Mouse (Mus musculus) stomach, embryonic 16.5 days (tissue): Measurements from ENCODE around the gene Ttc39a. TPM values are rescaled to one million over a fixed set of nuclear protein-coding genes. Genes with fewer than 3 reads are reported as not detected.
A peak's percentile ranks its signal among the peaks of the same experiment; 100 is the strongest.
"Not testable (repeated sequence)": the region's sequence is repeated elsewhere in the genome, so short reads cannot be mapped to it uniquely, and the experiment has no call there.

Experiments
- ATAC-seq: fragments of 200-750 bp; cut with Nextera tagmentation; 2 replicates; pipeline ENCODE4 v1.8.0; 2017; ENCODE audit warnings: moderate number of reproducible peaks, moderate TSS enrichment; ENCODE audit not compliant: insufficient read depth, low FRiP score
- H3K27ac ChIP-seq: fragments of 300-500 bp; sonication (generic); 2 replicates; pipeline ENCODE4 v1.5.1; 2014; ENCODE audit warnings: low read length
- H3K27me3 ChIP-seq: fragments of 300-500 bp; sonication (generic); 2 replicates; pipeline ENCODE4 v1.6.1; 2014; ENCODE audit warnings: low read length, control low read depth, mixed read lengths; ENCODE audit not compliant: control insufficient read depth, insufficient read depth
- H3K36me3 ChIP-seq: fragments of 300-500 bp; sonication (generic); 2 replicates; pipeline ENCODE4 v1.6.1; 2014; ENCODE audit warnings: low read length; ENCODE audit not compliant: control insufficient read depth, insufficient read depth
- H3K4me1 ChIP-seq: fragments of 300-500 bp; sonication (generic); 2 replicates; pipeline ENCODE4 v1.6.1; 2014; ENCODE audit warnings: low read length, control low read depth, mixed read lengths; ENCODE audit not compliant: control insufficient read depth, insufficient read depth
- H3K4me2 ChIP-seq: fragments of 300-500 bp; sonication (generic); 2 replicates; pipeline ENCODE4 v1.6.1; 2014; ENCODE audit warnings: low read depth, low read length, mixed read lengths
- H3K4me3 ChIP-seq: fragments of 300-500 bp; sonication (generic); replicated peaks from 2 replicates; pipeline ENCODE4 v1.5.1; 2014; ENCODE audit warnings: mild to moderate bottlenecking, low read length
- H3K9ac ChIP-seq: fragments of 300-500 bp; sonication (generic); 2 replicates; pipeline ENCODE4 v1.6.1; 2014; ENCODE audit warnings: low read length
- H3K9me3 ChIP-seq: fragments of 300-500 bp; sonication (generic); replicated peaks from 2 replicates; pipeline ENCODE4 v1.6.1; 2016; ENCODE audit warnings: low read length, control low read depth; ENCODE audit not compliant: control insufficient read depth
- WGBS: fragments of 180-500 bp; shearing (Covaris S2); extraction: QIAGEN DNeasy Blood & Tissue Kit; methylation state at CpG from one replicate; pipeline ENCODE4 v1.1.7; 2014; 5-methylcytosine and 5-hydroxymethylcytosine counted together
- polyA plus RNA-seq: library from polyadenylated mRNA; unstranded; fragments of >200 nt; fragmentation: Nextera tagmentation; extraction: Ambion mirVana; gene quantifications from 2 replicates; pipeline ENCODE4 v1.2.1, GENCODE M21; 2015

Ttc39a gene
- polyA plus RNA-seq, 1 experiment from 2014 or later, result 21.2 TPM

- 69% methylated on average over 5 of the region's 5 CpGs for WGBS
- Histone ChIP-seq H3K9ac (no peak overlapping the region), H3K4me3 (no peak overlapping the region), H3K27me3 (no peaks in the 10 kb centered on the region), H3K9me3 (no peaks in the 10 kb centered on the region), H3K4me1 (peaks cover 9% of the 10 kb centered on the region), H3K4me2 (no peak overlapping the region), H3K36me3 (no peaks in the 10 kb centered on the region), H3K27ac (no peak overlapping the region)
- no peak for ATAC-seq
These were observed 5.2 kb upstream of the Ttc39a start for GRCm38 (mm10) chr4:109401176-109401689.

GRCm38 (mm10) chr4:109404908-109405307 lies 1.5 kb upstream of the Ttc39a start:
- 0 out of 2 replicates have a peak overlapping the region, but pooled peaks have one; percentile 5 for H3K4me2 ChIP-seq
- H3K36me3 ChIP-seq, H3K27ac ChIP-seq, H3K9ac ChIP-seq, H3K27me3 ChIP-seq, H3K9me3 ChIP-seq, ATAC-seq: not testable (repeated sequence)
- peak overlapping the region; percentile 70; the same call in 1 of the 2 replicates for H3K4me3 ChIP-seq
- peaks cover 24% of the 10 kb centered on the region for H3K4me1 ChIP-seq
- WGBS, result 84% methylated on average over 3 of the region's 3 CpGs

DNA sequence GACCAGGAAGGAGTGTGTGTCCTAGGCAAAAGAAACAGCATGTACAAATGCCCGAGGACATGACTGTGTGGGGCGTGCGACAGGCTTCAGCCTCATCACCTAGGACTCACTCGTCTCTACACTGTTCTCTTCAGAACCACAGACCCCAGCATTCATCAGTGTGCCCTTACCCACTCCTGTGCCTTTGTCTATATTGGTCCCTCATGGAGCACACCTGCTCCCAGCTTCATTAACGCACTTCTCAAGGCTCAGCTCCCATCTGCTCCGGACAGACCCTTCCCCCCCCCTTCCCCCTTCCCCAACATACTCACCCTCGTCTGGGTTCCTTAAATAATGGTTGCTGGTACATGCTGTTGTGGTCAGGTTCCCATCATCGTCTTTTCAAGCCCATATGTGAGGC lies 1.0 kb upstream of the Ttc39a start:
- 65% methylated on average over 8 of the region's 8 CpGs for WGBS
- H3K27ac ChIP-seq, result peak overlapping the region; percentile 81
- peak overlapping the region; percentile 79; the same call in 1 of the 2 replicates for H3K9ac ChIP-seq
- H3K4me1 ChIP-seq, result peaks cover 24% of the 10 kb centered on the region
- no peaks in the 10 kb centered on the region for H3K9me3 ChIP-seq
- no peaks in the 10 kb centered on the region for H3K36me3 ChIP-seq
- no peak for ATAC-seq
- H3K27me3 ChIP-seq, result no peaks in the 10 kb centered on the region
- peak overlapping the region; percentile 70 for H3K4me3 ChIP-seq
- peak overlapping the region; percentile 98 for H3K4me2 ChIP-seq

DNA sequence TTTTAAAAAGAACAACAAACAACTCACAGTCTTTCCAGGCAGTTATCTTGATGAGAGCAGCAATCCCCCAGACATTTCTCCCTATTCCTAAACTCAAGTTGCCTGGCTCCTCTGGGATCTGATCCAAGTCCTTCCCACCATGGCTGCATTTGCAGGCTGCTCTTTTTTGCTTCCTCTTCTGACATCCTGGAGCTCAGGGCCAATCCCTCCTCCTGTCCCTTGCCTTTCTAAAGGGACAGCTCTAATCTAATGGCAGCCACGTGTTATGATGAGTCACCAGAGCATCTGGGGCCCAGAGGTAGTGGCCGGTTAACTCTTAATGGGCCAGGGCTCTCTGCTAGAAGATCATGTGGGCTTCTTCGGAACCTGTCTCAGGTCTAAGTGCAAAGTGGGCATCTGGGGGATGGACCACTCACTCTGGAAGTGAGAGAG lies 353 bp upstream of the Ttc39a start:
- H3K27ac ChIP-seq, result peak overlapping the region; percentile 81
- peak overlapping the region; percentile 79 for H3K9ac ChIP-seq
- WGBS, result 0% methylated on average over 3 of the region's 3 CpGs
- peak overlapping the region; percentile 98 for H3K4me2 ChIP-seq
- peaks cover 26% of the 10 kb centered on the region for H3K4me1 ChIP-seq
- no peaks in the 10 kb centered on the region for H3K27me3 ChIP-seq
- no peaks in the 10 kb centered on the region for H3K36me3 ChIP-seq
- peak; percentile 83 for ATAC-seq
- peak overlapping the region; percentile 70 for H3K4me3 ChIP-seq
- no peaks in the 10 kb centered on the region for H3K9me3 ChIP-seq

DNA sequence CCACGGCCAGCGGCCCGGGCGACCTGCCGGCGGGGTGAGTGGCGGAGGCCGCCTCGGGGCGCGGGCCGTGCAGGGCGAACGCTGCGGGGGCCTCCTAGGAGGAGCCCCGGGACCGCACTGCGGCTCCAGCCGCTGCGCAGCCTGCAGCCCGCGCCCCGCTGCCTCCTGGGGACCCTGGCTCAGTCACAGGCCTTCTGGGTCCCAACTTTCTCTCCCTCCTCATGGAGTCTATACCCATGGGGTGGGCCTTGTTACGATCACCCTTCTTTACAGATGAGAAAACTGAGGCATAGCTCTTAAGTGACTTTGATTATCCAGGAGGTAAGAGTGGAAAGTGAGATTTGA lies 725 bp downstream of the Ttc39a start:
- Histone ChIP-seq H3K4me2 (peak overlapping the region; percentile 98), H3K9me3 (no peaks in the 10 kb centered on the region), H3K27ac (peak overlapping the region; percentile 81), H3K36me3 (no peaks in the 10 kb centered on the region), H3K4me3 (peak overlapping the region; percentile 70), H3K9ac (peak overlapping the region; percentile 79), H3K4me1 (peaks cover 34% of the 10 kb centered on the region), H3K27me3 (no peaks in the 10 kb centered on the region)
- no peak for ATAC-seq
- WGBS, result 4% methylated on average over 19 of the region's 24 CpGs

DNA sequence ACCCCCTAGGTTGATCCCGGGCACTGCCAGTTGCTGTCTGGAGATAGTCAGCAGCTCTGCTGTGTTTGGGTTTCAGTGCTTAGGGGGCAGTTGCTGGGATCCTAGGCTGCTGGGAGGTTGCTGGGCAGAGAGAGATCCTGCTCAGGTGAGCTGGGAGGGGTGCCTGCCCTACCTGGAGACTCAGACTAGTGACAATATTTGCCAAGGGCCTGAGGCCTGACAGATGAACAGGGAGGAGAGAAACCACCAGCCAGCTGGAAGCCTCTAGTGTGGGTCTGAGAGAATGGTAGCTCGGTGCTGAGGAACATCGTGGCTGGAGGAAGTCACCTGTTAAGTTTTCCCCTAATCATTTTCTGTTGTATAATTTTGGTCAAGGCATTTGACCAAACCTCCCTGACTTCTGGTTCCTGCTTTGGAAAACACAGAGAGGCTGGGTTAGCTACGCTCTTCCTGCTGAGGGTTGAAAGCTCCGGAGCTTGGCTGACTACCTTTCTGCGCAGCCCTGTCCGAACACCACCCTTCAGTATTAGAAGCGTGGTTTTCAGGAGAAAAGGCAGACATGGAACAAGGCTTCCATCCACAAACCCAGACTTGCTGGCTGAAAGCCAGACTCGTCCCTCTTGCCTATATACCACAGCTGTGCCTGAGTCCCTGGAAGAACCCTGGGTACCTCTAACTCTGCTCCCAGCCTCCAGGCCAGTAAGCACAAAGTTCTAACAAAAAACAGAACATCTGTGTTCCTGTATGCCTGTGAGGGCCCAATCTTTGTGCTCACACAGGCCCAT lies 1.5 kb downstream of the Ttc39a start:
- 60% methylated on average over 9 of the region's 9 CpGs for WGBS
- no peak for ATAC-seq
- H3K4me3 ChIP-seq, result peak overlapping the region; percentile 70
- H3K4me1 ChIP-seq, result peaks cover 34% of the 10 kb centered on the region
- no peaks in the 10 kb centered on the region for H3K36me3 ChIP-seq
- H3K9me3 ChIP-seq, result no peaks in the 10 kb centered on the region
- peak overlapping the region; percentile 79 for H3K9ac ChIP-seq
- H3K4me2 ChIP-seq, result peak overlapping the region; percentile 98
- H3K27me3 ChIP-seq, result no peaks in the 10 kb centered on the region
- peak overlapping the region; percentile 81 for H3K27ac ChIP-seq

DNA sequence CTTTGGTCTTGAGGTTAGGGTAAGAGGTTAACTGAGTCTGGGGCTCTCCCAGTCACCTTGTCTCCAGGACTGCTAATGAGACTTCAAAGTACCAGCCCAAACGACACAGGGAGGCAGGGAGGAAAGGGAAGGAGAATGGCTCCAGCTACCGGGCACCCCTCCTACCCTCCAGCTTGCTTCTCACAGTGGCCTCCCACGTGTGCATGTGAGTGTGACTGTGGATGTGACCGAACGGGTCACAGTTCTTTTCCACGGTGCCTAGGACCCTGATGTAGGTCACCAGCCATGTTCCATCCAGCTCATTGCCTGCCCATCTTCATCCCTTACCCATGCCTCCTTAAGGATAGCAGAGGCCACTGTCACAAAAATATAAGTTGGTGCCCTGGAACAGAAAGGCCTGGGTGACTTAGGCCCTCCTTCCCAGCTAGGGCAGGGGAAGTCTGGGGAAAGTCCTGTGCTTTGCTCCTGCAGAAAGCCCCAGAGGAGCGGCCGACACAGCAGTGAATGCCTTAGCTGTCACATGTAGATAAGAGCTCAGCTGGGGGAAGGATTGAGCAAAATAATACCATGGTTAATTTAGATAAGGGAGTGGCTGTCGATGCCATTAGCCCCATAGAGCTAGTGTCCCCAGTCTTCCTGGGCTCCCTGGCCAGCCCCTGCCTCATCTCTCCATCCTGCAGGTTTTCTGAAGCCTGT lies 4.4 kb downstream of the Ttc39a start:
- no peak overlapping the region for H3K9ac ChIP-seq
- no peak overlapping the region for H3K4me3 ChIP-seq
- H3K36me3 ChIP-seq, result no peaks in the 10 kb centered on the region
- H3K27me3 ChIP-seq, result no peaks in the 10 kb centered on the region
- ATAC-seq, result peak; percentile 6; the same call in 1 of the 2 replicates
- no peak overlapping the region for H3K4me2 ChIP-seq
- H3K9me3 ChIP-seq, result no peaks in the 10 kb centered on the region
- WGBS, result 66% methylated on average over 9 of the region's 9 CpGs
- no peak overlapping the region for H3K27ac ChIP-seq
- H3K4me1 ChIP-seq, result peaks cover 29% of the 10 kb centered on the region

- Histone ChIP-seq H3K27me3 (no peaks in the 10 kb centered on the region), H3K36me3 (no peaks in the 10 kb centered on the region), H3K4me1 (peaks cover 23% of the 10 kb centered on the region), H3K4me2 (no peak overlapping the region), H3K9me3 (no peaks in the 10 kb centered on the region), H3K4me3 (no peak overlapping the region), H3K27ac (no peak overlapping the region), H3K9ac (no peak overlapping the region)
- no peak for ATAC-seq
- 81% methylated on average over 6 of the region's 6 CpGs for WGBS
These were observed 5.0 kb downstream of the Ttc39a start for GRCm38 (mm10) chr4:109411377-109411967.

GRCm38 (mm10) chr4:109412233-109412632 lies 5.8 kb downstream of the Ttc39a start:
- WGBS, result 90% methylated on average over 5 of the region's 5 CpGs
- Histone ChIP-seq H3K27me3 (no peaks in the 10 kb centered on the region), H3K4me2 (no peak overlapping the region), H3K27ac (no peak overlapping the region), H3K4me3 (no peak overlapping the region), H3K4me1 (peaks cover 22% of the 10 kb centered on the region), H3K9me3 (no peaks in the 10 kb centered on the region), H3K9ac (no peak overlapping the region), H3K36me3 (no peaks in the 10 kb centered on the region)
- ATAC-seq, result no peak
